Mouse (Mus musculus) cerebellum, postnatal 10 days (tissue): Measurements from ENCODE around the gene Zfp609.
"Not testable (repeated sequence)": the region's sequence is repeated elsewhere in the genome, so short reads cannot be mapped to it uniquely, and the experiment has no call there.

Experiments
- DNase-seq, 2 experiments: peaks; one replicate each; pipeline ENCODE4 v3.0.0; 2021; ENCODE audit warnings: mixed read lengths in 2 of 2

Zfp609 gene

DNA sequence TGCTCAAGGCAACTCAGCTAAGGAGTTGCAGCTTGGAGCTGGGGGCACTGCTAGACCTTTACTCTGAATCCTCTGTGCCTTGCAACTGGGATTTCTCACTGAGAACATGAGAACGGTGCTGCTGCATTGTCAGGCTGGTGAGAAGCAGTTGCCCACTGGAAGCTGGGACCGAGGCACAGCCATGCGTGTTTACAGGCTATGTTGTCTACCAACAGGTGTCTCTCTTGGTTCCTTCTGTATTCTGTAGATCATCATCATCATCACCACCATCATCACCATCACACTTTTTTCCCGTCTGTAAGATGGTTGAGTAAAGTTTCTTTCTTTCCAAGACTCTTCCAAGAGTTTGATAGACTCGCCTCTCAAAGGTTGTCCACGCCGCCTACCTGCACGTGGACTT, 159.7 kb downstream of the Zfp609 start, which contains the start of gene Oaz2:
TSS of gene Oaz2 (plus strand) at position 301 of the 400 bp plus-strand sequence.
- DNase-seq: no peak

DNA sequence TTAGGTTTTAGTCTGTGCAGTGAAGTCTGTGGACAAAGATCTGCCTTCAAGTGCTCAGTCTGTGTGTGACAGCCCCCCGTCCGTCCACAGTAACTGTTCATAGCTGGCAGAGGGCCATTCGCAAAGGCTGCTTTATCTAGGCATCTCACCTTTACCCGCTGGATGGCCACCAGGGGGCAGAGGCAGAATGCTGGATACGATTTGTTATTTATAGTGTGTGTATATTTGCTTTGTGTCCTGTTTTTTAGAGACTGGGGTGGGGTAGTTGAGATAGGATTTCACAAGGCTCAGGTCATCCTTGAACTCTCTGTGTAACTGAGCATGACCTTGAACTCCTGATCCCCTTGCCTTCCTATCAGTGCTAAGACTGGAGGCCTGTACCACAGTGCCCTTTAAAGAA, 161.3 kb downstream of the Zfp609 start:
- DNase-seq: peak; percentile 86 to 89

DNA sequence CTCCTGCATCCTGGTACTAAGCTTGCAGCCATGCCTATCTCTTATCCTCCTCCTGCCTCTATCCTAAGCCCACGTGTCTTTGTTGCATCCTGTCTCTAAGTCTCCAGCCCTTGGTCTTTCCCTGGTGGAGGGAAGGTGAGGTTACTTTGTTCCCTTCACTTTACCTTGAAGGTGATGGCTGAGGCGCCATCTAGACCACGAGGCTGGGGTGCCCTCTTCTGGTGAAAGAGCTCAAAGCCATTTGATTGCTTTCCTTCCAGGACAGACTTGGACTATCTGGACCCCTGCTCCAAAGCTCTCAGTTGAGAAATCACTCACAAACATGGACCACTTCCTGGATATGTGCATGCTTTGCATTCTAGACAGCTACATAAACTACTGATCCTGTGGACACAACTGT, 163.2 kb downstream of the Zfp609 start:
- peak; percentile 85 to 87 for DNase-seq

DNA sequence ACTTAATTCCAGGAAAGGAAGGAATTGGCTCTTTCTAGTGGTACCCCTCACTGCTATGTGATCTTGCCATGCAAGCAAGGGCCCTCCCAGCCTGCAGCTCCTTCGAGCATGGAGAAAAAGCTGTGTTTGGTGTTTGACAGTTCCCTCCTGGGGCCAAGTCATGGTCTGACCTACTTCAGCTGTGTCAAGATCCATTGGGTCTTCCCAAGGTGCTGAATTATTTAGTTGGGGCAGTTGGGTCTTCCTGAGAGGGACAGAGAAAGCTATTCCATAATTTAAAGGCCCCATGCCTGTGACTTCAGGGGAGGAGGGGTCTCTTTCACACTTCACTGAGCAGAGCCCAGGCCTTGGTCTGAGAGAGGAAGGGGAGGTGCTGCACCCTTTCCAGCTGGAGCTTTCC, 165.9 kb downstream of the Zfp609 start:
- DNase-seq: no peak

DNA sequence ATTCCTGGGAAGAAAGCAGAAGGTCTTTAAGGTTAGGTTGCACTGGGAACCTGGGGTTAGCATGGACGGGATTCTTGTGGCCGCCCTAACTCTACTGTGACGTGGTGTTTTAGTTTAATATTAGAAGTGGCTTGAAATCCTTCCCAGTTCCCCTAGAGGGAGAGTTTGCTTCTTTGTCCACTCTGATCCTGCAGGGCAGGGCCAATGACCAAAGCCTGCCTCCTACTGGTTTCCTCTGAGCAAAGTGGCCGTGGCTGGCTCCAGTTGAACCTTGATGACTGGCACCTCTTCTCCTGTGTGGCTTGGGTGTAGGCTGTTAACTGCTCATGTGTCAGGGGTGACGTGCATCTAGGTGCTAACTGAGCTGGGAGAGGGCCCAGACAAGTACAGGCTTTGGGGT, 166.3 kb downstream of the Zfp609 start:
- no peak for DNase-seq

DNA sequence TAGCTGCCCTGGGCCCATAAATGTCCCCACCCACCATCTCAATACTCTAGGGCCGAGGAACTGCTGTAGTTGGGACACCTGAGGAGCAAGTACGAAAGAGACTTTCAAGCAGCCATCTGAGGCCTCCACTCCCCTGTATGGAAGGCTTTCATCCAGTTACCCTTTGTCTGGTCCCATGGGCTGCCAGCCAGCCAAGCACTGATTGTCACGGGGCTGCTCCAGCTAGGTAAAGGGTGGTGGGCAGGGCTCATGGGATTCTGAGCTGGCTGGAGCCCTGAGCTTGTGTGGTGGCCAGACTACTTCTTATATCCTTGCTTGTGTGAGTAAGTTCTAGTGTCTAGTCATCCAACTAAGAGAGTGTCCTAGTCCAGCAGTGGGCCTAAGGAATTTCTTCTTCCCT, 170.1 kb downstream of the Zfp609 start:
- no peak for DNase-seq

DNA sequence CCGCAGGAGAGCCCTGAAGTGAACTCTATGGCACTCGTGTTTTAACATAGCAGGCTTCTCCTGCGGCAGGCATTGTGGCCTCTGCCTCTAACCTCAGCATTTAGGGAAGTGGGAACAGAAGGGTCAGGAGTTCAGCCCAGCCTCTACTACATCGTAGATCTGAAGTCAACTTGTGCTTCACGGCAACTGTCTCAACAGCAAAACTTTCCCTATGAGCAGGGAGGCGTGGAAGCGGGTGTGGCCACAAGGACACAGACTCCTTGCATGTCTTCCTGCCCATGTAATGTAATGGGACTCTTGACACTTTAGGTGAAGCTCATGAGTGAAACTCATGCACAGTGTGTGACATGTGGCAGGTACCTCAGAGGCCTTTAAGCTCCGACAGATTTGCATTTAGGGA, 171.8 kb downstream of the Zfp609 start:
- DNase-seq: no peak

DNA sequence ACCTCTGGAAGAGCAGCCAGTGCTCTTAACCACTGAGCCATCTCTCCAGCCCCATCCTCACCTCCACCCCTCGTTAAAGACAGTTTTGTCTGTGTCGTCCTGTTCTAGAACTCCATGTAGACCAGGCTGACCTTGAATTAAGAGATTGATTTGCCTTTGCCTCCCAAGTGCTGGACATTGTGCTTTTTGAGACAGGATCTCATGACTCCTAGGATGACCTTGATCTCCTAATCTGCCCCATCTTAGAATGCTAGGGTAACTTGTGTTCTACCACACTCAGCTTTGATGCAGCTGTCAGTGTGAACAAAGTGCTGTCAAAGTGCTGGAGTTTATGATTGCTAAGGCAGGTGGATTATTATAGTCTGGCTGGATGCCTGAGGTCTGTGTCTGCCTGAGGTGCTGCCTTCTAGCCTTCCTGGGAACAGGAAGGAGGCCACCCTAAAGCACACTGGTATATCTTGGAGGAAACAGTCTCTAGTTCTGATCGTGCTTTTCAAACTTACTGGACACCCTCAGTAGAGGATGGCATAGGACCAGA, 172.6 kb downstream of the Zfp609 start:
- no peak for DNase-seq

DNA sequence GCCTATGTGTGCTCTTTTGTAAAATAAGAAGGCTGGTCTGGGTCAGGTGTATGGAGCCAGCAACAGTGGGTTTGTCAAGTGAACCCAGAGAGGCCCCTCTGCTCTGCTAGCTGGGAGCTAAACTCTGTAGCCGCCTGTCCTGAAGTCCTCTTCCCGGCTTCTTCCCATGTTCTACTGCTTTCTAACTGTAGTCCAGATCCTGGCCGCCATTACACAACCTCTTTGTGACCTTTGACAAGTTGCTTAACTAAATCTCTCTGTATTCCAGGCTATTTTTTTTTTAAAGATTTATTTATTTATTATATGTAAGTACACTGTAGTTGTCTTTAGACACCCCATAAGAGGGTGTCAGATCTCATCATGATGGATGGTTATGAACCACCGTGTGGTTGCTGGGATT, 173.6 kb downstream of the Zfp609 start:
- no peak for DNase-seq

DNA sequence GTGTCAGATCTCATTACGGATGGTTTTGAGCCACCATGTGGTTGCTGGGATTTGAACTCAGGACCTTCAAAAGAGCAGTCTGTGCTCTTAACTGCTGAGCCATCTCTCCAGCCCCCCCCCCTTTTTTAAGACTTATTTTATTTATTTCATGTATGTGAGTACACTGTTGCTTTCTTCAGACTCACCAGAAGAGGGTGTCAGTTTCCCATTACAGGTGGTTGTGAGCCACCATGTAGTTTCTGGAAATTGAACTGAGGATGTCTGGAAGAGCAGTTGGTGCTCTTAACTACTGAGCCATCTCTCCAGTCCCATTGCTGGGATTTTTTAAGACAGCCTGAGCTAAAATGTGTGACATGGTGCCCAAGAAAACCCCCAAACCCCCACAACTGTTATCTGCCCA, 175.4 kb downstream of the Zfp609 start:
- not testable (repeated sequence) for DNase-seq

DNA sequence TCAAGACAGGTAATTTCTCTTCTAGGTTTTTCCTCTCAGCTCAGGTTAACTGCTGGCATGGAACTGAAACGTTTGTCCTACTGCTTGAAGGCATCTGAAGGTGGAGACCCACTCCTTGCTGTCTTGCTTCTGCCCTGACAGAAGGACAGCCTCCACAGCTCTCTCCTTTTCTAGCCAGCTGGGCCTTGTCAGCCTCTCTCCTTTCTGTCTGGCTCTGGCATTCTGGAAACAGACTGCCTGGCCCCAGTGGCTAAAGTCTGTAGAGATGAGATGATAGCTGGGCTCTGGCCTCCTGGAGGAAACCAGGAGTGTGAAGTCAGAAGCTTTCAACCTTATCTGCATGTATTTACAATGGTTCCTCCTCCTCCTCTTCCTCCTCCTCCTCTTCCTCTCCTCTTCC, 177.4 kb downstream of the Zfp609 start:
- DNase-seq: no peak

DNA sequence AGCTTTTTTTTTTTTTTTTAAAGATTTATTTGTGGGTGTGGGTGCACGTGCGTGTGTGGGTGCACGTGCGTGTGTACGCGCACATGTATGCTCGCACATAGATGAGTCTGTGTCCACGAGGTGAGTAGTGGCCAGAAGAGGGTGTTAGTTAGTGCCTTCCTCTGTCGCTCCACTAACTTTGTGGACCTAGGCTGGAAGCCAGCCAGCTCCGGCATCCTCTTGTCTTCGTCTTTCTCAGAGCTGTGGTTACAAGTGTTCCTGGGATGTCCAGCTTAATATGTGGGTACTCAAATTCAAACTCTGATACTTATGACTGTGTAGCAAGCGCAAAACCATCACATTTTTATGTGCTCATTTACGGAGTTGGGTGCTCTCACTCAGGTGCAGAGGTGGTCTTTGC, 178.6 kb downstream of the Zfp609 start:
- no peak for DNase-seq

DNA sequence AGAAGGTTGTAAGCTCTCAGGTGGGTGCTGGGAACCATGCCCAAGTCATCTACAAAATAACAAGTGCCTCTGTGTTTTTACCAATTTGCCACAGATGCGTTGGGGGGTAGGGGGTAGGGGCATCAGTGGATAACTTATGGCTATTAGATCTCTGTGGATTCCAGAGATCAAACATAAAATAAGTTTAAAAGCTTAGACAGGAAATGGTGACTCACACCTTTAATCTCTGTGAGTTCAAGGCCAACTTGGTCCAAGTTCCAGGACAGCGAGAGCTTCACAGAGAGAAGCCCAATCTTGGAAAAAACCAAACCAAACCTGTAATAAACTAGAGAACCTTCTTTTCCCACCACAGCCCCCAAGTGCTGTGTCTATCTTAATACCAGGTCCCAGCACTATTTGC, 180.6 kb downstream of the Zfp609 start:
- no peak for DNase-seq

DNA sequence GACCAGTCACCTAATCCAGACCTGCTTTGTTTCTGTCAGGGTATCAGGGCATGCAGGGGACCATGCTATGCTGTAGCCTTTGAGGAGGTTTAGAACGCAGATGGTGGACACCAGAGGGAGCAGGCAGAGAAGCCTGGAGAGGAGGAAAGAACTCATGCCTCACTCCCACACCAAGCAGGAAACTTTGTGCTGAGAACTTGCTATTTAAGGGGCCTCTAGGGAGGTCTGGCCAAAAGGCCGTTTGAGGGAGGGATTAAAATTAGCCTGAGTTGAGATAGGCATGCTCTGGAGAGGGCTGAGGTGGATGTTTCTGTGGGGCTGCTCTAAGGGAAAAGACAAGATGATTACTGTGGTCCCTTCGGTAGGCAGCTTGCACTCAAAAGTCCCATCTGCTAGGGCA, 181.4 kb downstream of the Zfp609 start:
- DNase-seq: no peak

DNA sequence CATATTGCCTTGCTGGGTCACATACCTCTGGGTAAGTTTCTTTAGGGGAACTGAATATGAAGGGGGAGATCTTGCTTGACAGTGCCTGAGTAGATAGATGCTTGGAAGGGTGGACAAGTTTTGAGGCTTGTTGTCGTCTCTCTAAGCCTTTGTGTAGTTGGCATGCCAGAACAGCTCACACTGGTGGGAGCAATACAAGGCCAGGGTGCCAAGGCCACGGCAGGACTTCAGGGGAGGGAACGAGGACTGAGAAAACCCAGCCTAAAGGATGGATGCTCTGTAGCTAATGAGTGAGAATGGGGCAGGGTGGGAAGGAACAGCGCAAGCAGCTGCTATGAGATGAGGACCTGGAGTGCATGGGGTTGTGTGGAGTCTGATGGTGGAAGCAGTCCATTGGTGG, 182.4 kb downstream of the Zfp609 start:
- no peak for DNase-seq

DNA sequence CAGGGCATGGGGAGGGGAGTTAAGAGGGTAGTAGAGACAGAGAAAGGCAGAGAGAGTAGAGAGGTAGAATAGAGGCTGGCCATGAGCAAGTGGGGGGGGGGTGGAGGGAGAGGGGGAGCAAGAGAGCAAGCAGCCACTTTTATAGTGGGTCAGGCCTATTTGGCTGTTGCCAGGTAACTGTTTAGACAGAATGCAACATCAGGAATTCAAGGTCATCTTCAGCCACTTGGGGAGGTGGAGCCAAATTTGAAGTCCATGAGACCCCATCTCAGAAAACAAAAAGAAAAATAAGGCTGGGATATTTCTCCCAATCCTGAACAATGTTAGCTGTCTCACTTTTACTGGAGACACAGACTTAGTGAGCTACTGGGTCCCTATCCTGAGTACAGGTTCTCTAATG, 184.8 kb downstream of the Zfp609 start:
- no peak for DNase-seq
